Mouse (Mus musculus): Measurements from ENCODE around the gene Glod4.
A peak's percentile ranks its signal among the peaks of the same experiment; 100 is the strongest.
"Not testable (repeated sequence)": the region's sequence is repeated elsewhere in the genome, so short reads cannot be mapped to it uniquely, and the experiment has no call there.

The Glod4 gene

GRCm38 (mm10) chr11:76256129-76256528 is 12.6 kb upstream of the Glod4 start:
- no peak for DNase-seq

GRCm38 (mm10) chr11:76255431-76256001 is 12.0 kb upstream of the Glod4 start:
- DNase-seq, result peak; percentile 27

- DNase-seq, result peak; percentile 41
These were observed 10.4 kb upstream of the Glod4 start for GRCm38 (mm10) chr11:76253918-76254264.

GRCm38 (mm10) chr11:76253145-76253917 is 9.8 kb upstream of the Glod4 start:
- peak; percentile 93 for DNase-seq

- no peak for DNase-seq
These were observed 8.5 kb upstream of the Glod4 start for GRCm38 (mm10) chr11:76252036-76252435.

GRCm38 (mm10) chr11:76247239-76247638 is 3.7 kb upstream of the Glod4 start:
- DNase-seq, result no peak

GRCm38 (mm10) chr11:76246439-76246838 is 2.9 kb upstream of the Glod4 start:
- DNase-seq, result no peak

GRCm38 (mm10) chr11:76243811-76244546 is 454 bp upstream of the Glod4 start:
- no peak for DNase-seq

GRCm38 (mm10) chr11:76239750-76240149 is 3.8 kb downstream of the Glod4 start:
- DNase-seq, result no peak

- DNase-seq, result no peak
These were observed 7.4 kb downstream of the Glod4 start for GRCm38 (mm10) chr11:76236136-76236535.

GRCm38 (mm10) chr11:76225051-76225450 is 18.5 kb downstream of the Glod4 start:
- DNase-seq, result no peak

GRCm38 (mm10) chr11:76224631-76225030 is 18.9 kb downstream of the Glod4 start:
- no peak for DNase-seq

- DNase-seq, result peak; percentile 98
These were observed 26.1 kb downstream of the Glod4 start, which contains the start of the genes Dbil5 and Gemin4 for GRCm38 (mm10) chr11:76217390-76217800. Dbil5 (plus strand) TSS chr11:76217608. Gemin4 (minus strand) TSS chr11:76217664.

- peak; percentile 82 for DNase-seq
These were observed 26.7 kb downstream of the Glod4 start for GRCm38 (mm10) chr11:76216681-76217389.

GRCm38 (mm10) chr11:76216049-76216540 is 27.4 kb downstream of the Glod4 start:
- no peak for DNase-seq

GRCm38 (mm10) chr11:76215011-76215410 is 28.5 kb downstream of the Glod4 start:
- DNase-seq, result no peak

GRCm38 (mm10) chr11:76213841-76214240 is 29.7 kb downstream of the Glod4 start:
- no peak for DNase-seq

GRCm38 (mm10) chr11:76211595-76211994 is 31.9 kb downstream of the Glod4 start:
- DNase-seq, result not testable (repeated sequence)

- DNase-seq, result no peak
These were observed 33.1 kb downstream of the Glod4 start for GRCm38 (mm10) chr11:76210228-76210985.

GRCm38 (mm10) chr11:76206793-76207192 is 36.7 kb downstream of the Glod4 start:
- DNase-seq, result no peak

- peak; percentile 92 for DNase-seq
These were observed 41.5 kb downstream of the Glod4 start for GRCm38 (mm10) chr11:76201761-76202674.
